Mouse (Mus musculus) 3134 (cell line): ENCODE measurements around the gene Icmt.

ENCODE experiments used
- DNase-seq: peaks from one replicate; pipeline ENCODE4 v3.0.0-alpha.2; 2011; ENCODE audit warnings: low spot score; ENCODE audit not compliant: insufficient read length; ENCODE audit errors: extremely low read depth

The Icmt gene

DNA sequence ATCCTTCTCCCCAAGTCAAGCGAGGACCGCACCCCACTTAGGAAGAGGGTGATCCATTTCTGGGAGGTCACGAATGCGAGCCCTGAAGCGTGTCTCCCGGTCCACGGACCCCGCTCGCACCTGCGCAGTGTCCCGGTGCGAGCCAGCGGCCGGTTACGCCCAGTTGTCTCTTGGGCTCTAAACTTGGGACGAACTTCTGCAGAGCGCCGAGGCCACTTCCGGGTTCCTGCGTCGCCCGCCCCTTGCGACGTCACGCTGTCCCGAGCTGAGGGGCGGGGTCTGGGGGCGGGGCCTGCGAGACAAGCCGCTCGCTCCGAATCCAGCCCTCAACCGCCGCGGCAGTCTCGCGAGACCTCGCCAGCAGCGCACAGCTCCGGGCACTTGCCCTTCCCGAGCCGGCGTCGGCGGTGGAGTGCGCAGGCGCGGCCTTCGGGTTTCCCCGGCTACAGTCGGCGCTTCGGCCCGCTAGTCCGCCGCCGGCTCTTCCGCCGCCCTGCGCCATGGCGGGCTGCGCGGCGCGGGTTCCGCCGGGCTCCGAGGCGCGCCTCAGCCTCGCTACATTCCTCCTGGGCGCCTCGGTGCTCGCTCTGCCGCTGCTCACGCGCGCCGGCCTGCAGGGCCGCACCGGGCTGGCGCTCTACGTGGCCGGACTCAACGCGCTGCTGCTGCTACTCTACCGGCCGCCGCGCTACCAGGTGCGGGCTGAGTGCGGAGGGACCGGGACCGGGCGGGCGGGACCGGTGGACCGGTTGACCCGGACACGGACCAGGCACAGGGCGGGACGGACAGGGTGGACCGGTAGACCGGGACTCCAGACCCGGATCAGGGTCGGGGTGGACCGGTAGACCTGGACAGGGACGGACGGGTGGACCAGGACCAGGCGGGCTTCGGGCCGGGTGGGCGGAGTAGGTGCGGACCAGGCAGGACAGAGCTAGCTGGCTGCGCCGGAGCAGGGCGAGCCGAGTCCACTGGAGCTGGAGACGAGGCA is at the start of gene Icmt:
Icmt (plus strand) TSS at position 354 of the 988 bp plus-strand sequence.
- DNase-seq: peak; percentile 94

- DNase-seq: no peak
These were observed 46.4 kb upstream of the Icmt start for GRCm38 (mm10) chr4:152250615-152251014.

DNA sequence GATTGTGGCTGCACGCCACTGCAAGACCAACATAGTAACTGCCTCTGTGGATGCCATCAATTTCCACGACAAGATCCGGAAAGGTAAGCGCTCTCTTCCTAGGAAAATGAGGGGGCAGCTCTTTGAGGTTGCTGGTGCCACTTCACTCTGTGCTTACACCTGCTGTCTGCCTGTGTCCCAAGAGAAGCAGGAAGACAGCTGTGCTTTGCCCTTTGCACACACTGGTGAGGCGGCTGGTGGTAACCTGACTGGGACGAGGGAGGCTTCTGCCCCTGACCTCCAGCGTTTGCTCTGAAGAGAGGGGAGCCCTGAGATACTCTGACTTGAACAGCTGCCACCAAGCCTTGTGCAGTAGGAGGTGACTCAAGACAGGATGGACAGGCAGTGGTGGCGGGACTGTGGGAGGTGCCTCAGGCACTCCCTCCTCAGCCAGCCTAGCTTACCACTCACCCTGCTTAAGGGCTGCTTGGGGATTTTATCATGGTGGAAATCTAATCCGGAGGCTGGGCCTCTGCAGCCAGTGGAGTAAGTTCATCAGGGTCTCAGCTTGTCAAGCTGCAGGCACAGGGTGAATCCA is 43.8 kb upstream of the Icmt start:
- no peak for DNase-seq

- peak; percentile 66 for DNase-seq
These were observed 40.0 kb upstream of the Icmt start for GRCm38 (mm10) chr4:152257070-152257469.

GRCm38 (mm10) chr4:152260451-152260850 is 36.6 kb upstream of the Icmt start:
- peak; percentile 65 for DNase-seq

DNA sequence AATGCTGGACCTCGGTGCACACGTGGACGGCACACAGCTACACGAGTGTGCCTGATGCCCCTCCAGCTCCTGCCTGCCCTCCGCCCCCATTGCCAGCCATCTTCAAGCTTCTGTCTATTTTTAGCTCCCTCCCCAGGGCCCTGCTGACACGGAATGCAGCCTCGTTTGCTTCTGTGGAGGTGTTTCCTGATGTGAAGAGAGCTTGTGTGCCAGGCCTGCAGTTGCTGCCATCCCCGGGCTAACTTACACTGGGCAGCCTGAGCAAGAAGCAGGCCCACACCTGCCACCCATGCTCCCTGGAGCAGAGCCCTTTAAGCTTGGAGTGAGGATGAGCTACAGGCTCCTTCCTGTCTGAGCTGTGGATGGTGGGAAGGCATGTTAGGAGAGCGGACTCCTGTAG is 34.8 kb upstream of the Icmt start:
- DNase-seq: no peak

DNA sequence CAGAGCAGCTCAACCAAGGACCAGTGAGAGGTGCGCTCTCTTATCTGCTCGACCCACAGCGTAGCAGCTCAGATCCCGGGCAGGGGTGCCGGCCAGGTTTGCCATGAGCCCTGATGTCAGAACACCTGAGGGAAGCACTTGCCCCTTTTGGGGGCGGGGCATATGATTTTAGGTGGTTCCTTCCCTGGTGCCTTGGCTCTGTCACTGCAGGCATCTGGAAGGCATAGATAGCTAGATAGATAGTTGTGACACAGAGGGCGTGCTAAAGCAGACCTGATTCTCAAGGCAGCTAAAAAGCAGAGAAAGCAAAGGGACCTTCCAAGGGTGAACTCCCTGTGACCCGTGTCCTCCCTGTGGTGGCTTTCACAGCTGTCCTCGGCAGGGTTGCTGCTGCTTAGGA is 33.9 kb upstream of the Icmt start:
- DNase-seq: no peak

GRCm38 (mm10) chr4:152263512-152264176 is 33.4 kb upstream of the Icmt start:
- DNase-seq: no peak

- no peak for DNase-seq
These were observed 32.9 kb upstream of the Icmt start for GRCm38 (mm10) chr4:152264177-152264530.

GRCm38 (mm10) chr4:152264867-152265568 is 32.0 kb upstream of the Icmt start:
- DNase-seq: no peak

GRCm38 (mm10) chr4:152265791-152266190 is 31.2 kb upstream of the Icmt start:
- DNase-seq: no peak

DNA sequence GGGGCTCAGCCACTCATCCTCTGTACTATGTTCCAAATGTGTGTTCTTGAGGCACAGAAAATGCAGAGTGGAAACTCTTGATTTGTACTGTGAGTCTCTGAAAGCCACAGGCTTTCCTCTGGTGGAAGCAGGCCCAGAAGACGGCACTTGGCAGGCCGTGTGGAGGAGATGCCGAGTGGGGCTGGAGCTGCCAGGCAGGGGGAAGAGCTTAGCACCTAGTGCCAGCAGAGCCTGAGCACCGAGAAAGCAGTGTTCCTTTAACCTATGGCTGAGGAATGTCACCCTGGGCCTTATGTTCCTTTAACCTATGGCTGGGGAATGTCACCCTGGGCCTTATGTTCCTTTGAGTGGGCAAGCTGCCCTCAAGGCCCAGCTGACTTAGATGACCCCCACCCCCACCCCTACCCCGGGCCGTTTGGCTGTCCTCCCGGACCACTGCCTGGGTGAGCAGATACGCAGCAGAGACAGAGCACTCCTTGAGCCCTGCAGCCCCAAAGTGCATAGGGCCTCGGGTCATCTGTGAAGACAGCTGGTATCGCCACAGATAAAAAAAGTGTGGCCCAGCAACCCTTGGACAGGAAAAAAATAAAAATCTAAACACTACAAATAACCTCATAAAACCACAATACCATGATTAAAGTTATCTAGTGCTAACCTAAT is 30.7 kb upstream of the Icmt start:
- no peak for DNase-seq

- DNase-seq: peak; percentile 52
These were observed 29.2 kb upstream of the Icmt start for GRCm38 (mm10) chr4:152267748-152268369.

DNA sequence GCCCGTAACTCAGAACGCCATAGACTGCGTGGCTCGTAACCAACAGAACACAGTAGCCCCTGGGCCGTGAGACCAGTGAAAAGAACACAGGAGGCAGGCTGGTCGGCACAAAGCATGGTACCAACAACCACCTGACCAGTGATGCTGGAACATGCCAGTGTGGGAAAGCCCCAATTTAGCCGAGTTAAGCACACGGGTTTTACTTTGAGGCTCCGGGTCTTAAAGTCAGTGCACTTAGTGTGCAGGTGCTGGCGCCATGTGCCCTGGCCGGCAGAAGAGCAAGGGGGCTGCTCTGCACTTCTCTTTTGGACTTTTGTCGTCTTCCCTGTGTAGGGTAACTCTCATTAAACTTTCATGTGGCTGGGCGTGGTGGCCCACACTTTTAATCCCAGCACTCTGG is 27.1 kb upstream of the Icmt start:
- DNase-seq: no peak

GRCm38 (mm10) chr4:152270599-152270998 is 26.4 kb upstream of the Icmt start:
- DNase-seq: no peak

DNA sequence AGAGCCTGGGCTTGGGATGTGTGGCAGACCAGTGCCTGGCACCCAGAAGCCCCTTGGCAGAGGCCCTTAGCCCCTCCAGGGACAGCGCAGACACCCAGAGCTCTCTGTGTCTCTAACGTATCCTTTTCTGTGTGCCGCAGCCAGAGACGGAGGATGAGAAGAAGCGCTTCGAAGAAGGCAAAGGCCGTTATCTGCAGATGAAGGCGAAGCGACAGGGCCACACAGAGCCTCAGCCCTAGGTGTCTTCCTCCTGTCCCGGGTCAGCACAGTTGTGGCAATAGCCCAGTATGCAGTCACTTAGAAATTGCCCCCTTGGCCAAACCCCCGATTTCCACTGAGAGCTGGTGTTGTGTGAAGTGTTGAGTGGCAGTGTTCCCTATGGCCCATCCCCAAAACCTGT is 25.7 kb upstream of the Icmt start:
- no peak for DNase-seq

DNA sequence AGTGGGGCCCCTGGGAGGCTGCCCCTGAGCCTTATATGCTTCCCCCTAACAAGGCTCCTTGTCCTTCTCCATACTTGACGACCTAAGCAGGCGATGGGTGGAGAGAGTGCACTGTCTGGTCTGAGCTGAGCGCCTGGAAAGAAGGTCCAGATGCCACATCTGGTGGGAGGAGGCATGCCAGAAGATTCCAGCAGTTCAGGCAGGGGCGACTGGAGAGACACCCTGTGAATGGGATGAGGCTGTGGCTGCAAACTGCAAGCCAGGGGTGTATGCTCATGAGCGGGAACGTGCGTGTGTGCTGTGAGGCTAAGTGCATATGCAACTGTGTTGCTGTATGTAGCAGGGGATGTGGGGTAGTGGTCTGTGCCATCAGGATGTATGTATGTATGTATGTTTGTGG is 25.0 kb upstream of the Icmt start:
- no peak for DNase-seq

DNA sequence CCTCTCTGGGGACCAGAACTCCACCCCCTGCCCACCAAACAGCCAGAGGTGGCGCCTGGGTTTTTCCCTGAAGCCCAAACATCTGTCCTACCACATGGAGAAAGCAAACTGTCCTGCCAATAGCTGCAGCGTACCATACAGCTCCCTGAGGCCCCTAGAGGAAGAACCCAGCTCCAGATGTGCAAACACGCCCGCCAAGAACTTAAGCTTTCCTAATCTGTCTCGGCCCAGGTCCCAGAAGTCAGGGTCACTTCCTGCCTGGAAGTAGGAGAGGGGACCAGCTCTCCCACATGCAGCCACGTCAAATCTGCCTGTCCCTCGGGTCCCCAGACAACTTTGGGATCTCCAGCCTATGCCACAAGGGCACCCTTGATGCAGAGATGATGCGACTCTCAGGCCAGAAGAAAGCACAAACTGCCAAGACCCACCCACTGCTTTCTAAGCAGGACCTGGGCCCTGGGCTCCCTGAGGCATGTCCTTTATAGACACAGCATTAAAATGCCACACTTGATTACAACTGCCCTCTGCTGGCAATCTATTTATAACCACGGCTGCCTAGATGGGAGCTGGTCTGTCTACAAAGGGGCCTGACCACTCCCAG is 24.5 kb upstream of the Icmt start:
- DNase-seq: peak; percentile 48

DNA sequence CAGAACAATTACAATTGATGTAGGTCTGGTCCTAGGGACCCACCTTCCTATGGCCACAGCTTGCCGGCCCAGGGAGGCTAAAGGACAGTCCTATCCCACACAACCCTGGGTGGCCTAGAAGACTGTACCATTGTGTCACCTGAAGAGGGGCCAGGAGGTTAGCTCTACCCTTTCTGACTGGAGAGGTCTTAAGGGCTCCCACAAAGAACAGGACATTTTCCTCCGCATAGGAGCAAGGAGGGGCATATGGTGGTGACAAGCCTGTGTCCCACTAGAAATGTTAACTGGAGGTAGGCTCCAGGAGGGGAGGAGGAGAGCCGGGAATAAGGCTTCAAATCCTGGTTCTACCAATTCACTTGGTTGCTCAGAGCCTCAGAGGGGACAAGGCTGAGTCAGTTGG is 23.8 kb upstream of the Icmt start:
- DNase-seq: no peak
